ENCODE assay signal across 12 mouse cellular contexts in genomic region chr9:110881953-110882352, GRCm38 (mm10). TPM values are rescaled to one million over a fixed set of nuclear protein-coding genes. Genes with fewer than 3 reads are reported as not detected.
DNase-seq lines count a peak whose midpoint lies in the region; ATAC-seq and TF ChIP-seq lines count a peak whose summit lies in the region.
"Had no signal": no experiment of that assay in that cellular context is flagged by ENCODE, and none has a peak within 500 bp of the region (broad histone marks: within the 10 kb centered on the region; RNA-seq: fewer than 3 reads in every experiment).

No protein-coding gene starts in this region.

- 0 out of 2 replicates have a peak, but pooled peaks cover 3% of the 10 kb centered on the region for H3K36me3 ChIP-seq in kidney, postnatal 0 days (ENCODE audit: insufficient read depth, low read length)

- no peaks in the 10 kb centered on the region for H3K9me3 ChIP-seq in kidney, postnatal 0 days (replicated peaks; ENCODE audit: low read length)

- peaks cover 10% of the 10 kb centered on the region; the same call in 1 of the 2 replicates for H3K4me1 ChIP-seq in kidney, postnatal 0 days (replicated peaks; ENCODE audit: insufficient read depth, low read length)

- H3K4me3 ChIP-seq in left cerebral cortex, adult 2 months, result peak overlapping the region; percentile 3; the same call in 1 of the 2 replicates
- H3K4me3 ChIP-seq in kidney, postnatal 0 days (replicated peaks; ENCODE audit: low read depth, low read length), result no peak overlapping the region

- no peak for TF ChIP-seq CTCF in left cerebral cortex, adult 2 months (IDR thresholded peaks at IDR 0.05)
- no peak for TF ChIP-seq CTCF in kidney, postnatal 0 days (IDR thresholded peaks at IDR 0.05; ENCODE audit: low read depth)

- peak; percentile 51 for DNase-seq in adrenal gland, adult 2 months
- no peak for DNase-seq in adrenal gland, postnatal 25 days
- DNase-seq in left cerebral cortex, adult 2 months (ENCODE audit: extremely low spot score in 1 of 2, low spot score in 2 of 2), result no peak
- DNase-seq in left cerebral cortex, adult 11 months (ENCODE audit: low spot score), result no peak
- no peak for DNase-seq in kidney, postnatal 0 days (ENCODE audit: low spot score)
- DNase-seq in lung, postnatal 4 days, result peak; percentile 59 to 77
- DNase-seq in ovary, adult 18-20 months (ENCODE audit: low spot score), result no peak
- DNase-seq in right cerebral cortex, postnatal 36 days (ENCODE audit: low spot score in 2 of 2), result no peak
- DNase-seq: liver, postnatal 0 days; thymus, postnatal 36 days had no signal

- no peak for ATAC-seq in kidney, postnatal 0 days (replicated peaks; ENCODE audit: low FRiP score, low read depth)
- ATAC-seq: liver, postnatal 0 days had no signal

- intact Hi-C loops in left cerebral cortex, adult 2 months (cut with DNase I), result no loop called here

- no peak overlapping the region for H3K9ac ChIP-seq in kidney, postnatal 0 days (ENCODE audit: low read depth, low read length)
- H3K9ac ChIP-seq: liver, postnatal 0 days had no signal

- no peaks in the 10 kb centered on the region for H3K27me3 ChIP-seq in kidney, postnatal 0 days (ENCODE audit: insufficient read depth, low read length)

- 0 out of 2 replicates have a peak overlapping the region, but pooled peaks have one; percentile 2 for H3K4me2 ChIP-seq in kidney, postnatal 0 days (ENCODE audit: low read length)

- 70% methylated on average over 7 of the region's 7 CpGs for WGBS in kidney, postnatal 0 days

- no peak overlapping the region for H3K27ac ChIP-seq in left cerebral cortex, adult 2 months
- H3K27ac ChIP-seq in kidney, postnatal 0 days, result no peak overlapping the region

RNA-seq across cellular contexts. Expression of gene Tmie, which starts 2.0 kb away (rescaled TPM):
- total RNA-seq in adrenal gland, adult 2 months (2021), result 1 to 10 TPM; 2.0 to 3.9 TPM
- polyA plus RNA-seq in adrenal gland, adult 2 months (2012; rRNA removed), result 2.2 and 4.6 TPM in 2 replicates
- total RNA-seq in adrenal gland, postnatal 25 days (2021), result 2.0 and 2.3 TPM in 2 replicates
- total RNA-seq in left cerebral cortex, adult 2 months (2021), result 1 to 10 TPM; 3.0 to 3.4 TPM
- 2.3 and 2.9 TPM in 2 replicates for polyA plus RNA-seq in kidney, postnatal 0 days (2015; fragmentation: Nextera tagmentation; extraction: Ambion mirVana)

RNA-seq across cellular contexts. Expression of gene Als2cl, which starts 2.3 kb away (rescaled TPM):
- total RNA-seq in adrenal gland, adult 2 months (2021), result 10 to 100 TPM; 13.3 to 20.2 TPM
- polyA plus RNA-seq in adrenal gland, adult 2 months (2012; rRNA removed), result 43.0 and 52.5 TPM in 2 replicates
- 19.7 and 22.1 TPM in 2 replicates for total RNA-seq in adrenal gland, postnatal 25 days (2021)
- total RNA-seq in left cerebral cortex, adult 2 months (2021), result 10 to 100 TPM in 1 of 2 experiments, 1 to 10 TPM in 1; 8.4 to 10.8 TPM
- 4.1 and 5.3 TPM in 2 replicates for polyA plus RNA-seq in kidney, postnatal 0 days (2015; fragmentation: Nextera tagmentation; extraction: Ambion mirVana)

RNA-seq across cellular contexts. Expression of gene Prss50, which starts 24.2 kb away (rescaled TPM):
- total RNA-seq in adrenal gland, adult 2 months (2021), result not detected
- not detected in 2 replicates for polyA plus RNA-seq in adrenal gland, adult 2 months (2012; rRNA removed)
- total RNA-seq in adrenal gland, postnatal 25 days (2021), result not detected in 2 replicates
- under 1 TPM; 0.93 to 0.94 TPM for total RNA-seq in left cerebral cortex, adult 2 months (2021)
- polyA plus RNA-seq in kidney, postnatal 0 days (2015; fragmentation: Nextera tagmentation; extraction: Ambion mirVana), result 0.27 and 0.33 TPM in 2 replicates
- polyA plus RNA-seq: heart, embryonic 14.5 days had no signal

RNA-seq across cellular contexts. Expression of gene Fam240a, which starts 34.7 kb away (rescaled TPM):
- total RNA-seq in adrenal gland, adult 2 months (2021), result not detected
- not detected in 2 replicates for polyA plus RNA-seq in adrenal gland, adult 2 months (2012; rRNA removed)
- total RNA-seq in adrenal gland, postnatal 25 days (2021), result not detected in 2 replicates
- total RNA-seq in left cerebral cortex, adult 2 months (2021), result not detected
- not detected in 2 replicates for polyA plus RNA-seq in kidney, postnatal 0 days (2015; fragmentation: Nextera tagmentation; extraction: Ambion mirVana)
- total RNA-seq: left cerebral cortex, postnatal 36 days had no signal
- polyA plus RNA-seq: heart, embryonic 14.5 days; liver, postnatal 0 days had no signal

RNA-seq across cellular contexts. Expression of gene Prss46, which starts 37.6 kb away (rescaled TPM):
- not detected for total RNA-seq in adrenal gland, adult 2 months (2021)
- not detected in 2 replicates for polyA plus RNA-seq in adrenal gland, adult 2 months (2012; rRNA removed)
- total RNA-seq in adrenal gland, postnatal 25 days (2021), result not detected in 2 replicates
- not detected for total RNA-seq in left cerebral cortex, adult 2 months (2021)
- polyA plus RNA-seq in kidney, postnatal 0 days (2015; fragmentation: Nextera tagmentation; extraction: Ambion mirVana), result not detected in 2 replicates
- total RNA-seq: left cerebral cortex, postnatal 36 days had no signal
- polyA plus RNA-seq: heart, embryonic 14.5 days; liver, postnatal 0 days had no signal

Comparison
In these comparisons a context has a peak if more than half of its experiments do, and no peak if none do; other contexts are left out.
1. DNase-seq: peak in adrenal gland, adult 2 months (single experiment) and lung, postnatal 4 days (2 of 2); none in adrenal gland, postnatal 25 days (single experiment), left cerebral cortex, adult 2 months (0 of 2), left cerebral cortex, adult 11 months (single experiment), kidney, postnatal 0 days (single experiment), ovary, adult 18-20 months (single experiment) and right cerebral cortex, postnatal 36 days (0 of 2).